Mouse (Mus musculus): ENCODE measurements around the gene Defa26.
"Not testable (repeated sequence)": the region's sequence is repeated elsewhere in the genome, so short reads cannot be mapped to it uniquely, and the experiment has no call there.

- TF ChIP-seq POLR2A (IDR thresholded peaks at IDR 0.05; ENCODE audit: borderline replicate concordance, low read depth, low read length); CTCF (IDR thresholded peaks at IDR 0.05; ENCODE audit: low read depth, low read length): not testable (repeated sequence)
These were observed at the start of gene Defa26 for GRCm38 (mm10) chr8:21617883-21618282.
